Mouse (Mus musculus) adrenal gland, adult 2 months (tissue): Measurements from ENCODE around the gene Lpin3. TPM values are rescaled to one million over a fixed set of nuclear protein-coding genes. Genes with fewer than 3 reads are reported as not detected.

Source experiments
- DNase-seq: peaks from one replicate; pipeline ENCODE4 v3.0.0; 2021
- long read RNA-seq: library from polyadenylated mRNA; stranded (forward); transcript quantifications from one replicate; pipeline ENCODE4 v2.0.0, GENCODE M21; 2021
- polyA plus RNA-seq: library from polyadenylated mRNA; depleted of rRNA; stranded (reverse); fragments of >200 nt; gene quantifications from 2 replicates; pipeline ENCODE4 v1.2.3, GENCODE M21; 2012; rRNA removed
- total RNA-seq, 2 experiments: library from RNA; stranded (reverse); gene quantifications; 2 replicates each; pipeline ENCODE4 v1.2.3; 2021

Lpin3 gene
- total RNA-seq (10 to 100 TPM; 43.2 to 48.5 TPM), polyA plus RNA-seq (27.6 and 38.0 TPM in 2 replicates)
- long read RNA-seq, transcript Lpin3-203 (20 exons, 3,470 nt) = major isoform, 27 of 54 reads
- long read RNA-seq, partial matches to known transcripts = 12 of 54 reads
- long read RNA-seq, other reads (novel, unspliced or antisense) = 15 of 54 reads

DNA sequence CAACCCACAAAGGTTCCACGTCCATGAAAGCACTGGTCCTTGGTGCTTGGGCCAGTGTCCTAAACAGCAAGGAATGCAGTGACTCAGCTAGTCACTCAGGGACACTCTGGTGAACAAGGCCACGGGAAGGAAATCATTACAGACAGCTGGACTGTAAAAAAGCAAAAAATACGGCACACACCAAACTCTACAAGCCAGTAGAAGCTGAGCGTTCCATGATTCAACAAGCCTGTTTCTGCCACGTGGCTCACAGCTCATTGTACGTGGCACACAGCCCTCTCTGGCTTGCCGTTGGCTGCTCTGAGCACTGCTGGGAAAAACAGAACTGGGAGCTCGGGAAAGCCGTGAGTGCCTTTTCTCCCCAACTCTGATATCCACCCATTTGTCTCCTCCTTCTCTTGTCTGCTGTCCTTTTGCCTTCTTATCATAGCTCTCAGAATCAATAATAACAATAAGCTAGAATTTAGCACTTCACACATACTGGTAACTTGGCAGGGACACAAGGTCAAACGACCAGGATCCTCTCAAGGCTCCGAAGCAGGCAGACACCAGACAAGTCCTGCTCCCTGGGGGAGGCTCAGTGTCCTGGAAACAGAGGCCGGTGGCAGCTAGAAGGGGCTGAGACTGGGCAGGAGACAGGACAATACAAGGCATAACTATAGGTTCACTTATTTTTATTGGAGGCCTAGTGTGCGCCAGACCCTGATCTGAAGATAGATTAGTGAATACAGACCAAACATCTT lies at the start of gene Lpin3:
Lpin3 (plus strand) TSS at position 218 of the 743 bp plus-strand sequence.
- peak; percentile 90 for DNase-seq

- no peak for DNase-seq
Measured at GRCm38 (mm10) chr2:160840838-160841237, 39.6 kb upstream of the Lpin3 start.

DNA sequence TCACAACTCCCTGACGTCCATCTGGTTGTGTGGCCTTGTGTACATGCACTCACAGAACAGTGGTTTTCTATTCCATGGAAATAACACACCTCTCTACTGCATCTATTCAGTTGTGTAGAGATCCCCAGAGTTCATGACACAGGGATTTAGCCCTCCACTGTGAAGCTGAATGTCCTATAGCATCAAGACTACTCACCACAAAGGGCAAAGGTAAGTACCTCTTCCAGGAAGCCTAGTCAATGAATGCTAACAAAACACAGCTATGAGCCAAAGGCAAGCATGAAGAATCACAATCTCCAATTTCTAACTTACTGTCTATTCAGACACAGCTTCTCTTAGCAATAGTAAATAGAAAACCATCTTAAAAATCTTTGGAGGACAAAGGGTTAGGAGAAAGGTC lies 32.8 kb upstream of the Lpin3 start:
- no peak for DNase-seq

- no peak for DNase-seq
Measured at GRCm38 (mm10) chr2:160848186-160848585, 32.3 kb upstream of the Lpin3 start.

GRCm38 (mm10) chr2:160849617-160850240 lies 30.7 kb upstream of the Lpin3 start:
- DNase-seq = no peak

DNA sequence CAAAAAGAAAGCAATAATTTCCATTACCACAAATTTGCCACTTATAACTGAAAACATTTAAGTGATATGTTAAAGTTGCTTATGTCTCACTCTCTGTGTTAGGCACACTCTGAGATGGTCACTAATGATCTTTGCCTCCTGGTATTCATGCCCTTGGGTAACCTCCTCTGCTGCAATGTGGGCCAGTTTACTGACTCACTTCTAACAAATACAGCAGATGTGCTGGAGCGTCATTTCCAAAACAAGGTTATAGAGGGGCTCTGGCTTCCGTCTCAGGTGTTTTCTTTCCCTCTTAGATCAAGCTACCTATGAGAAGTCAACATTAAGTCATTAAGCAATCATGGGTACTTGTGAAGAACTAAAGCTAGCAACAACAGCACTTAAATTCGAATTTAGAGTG lies 30.1 kb upstream of the Lpin3 start:
- DNase-seq = peak; percentile 55

DNA sequence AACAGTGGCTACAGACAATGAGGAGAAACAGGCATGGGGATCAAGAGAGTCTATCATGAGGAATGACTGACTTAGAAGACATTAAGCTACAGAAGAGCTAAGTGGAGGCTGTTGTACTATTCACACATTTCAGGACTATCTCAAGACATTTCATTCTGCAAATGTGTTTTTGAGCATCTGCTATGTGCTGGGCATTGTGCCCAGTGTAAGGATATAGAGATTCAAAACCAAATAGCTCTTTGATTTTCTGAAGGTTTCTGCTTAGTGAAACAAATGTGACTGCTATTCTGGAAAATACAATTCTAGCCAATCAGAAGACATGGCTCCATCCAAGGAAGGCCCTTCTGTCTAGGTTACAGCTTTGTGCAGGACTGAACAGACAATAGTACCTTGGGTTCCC lies 25.8 kb upstream of the Lpin3 start:
- DNase-seq = no peak

DNA sequence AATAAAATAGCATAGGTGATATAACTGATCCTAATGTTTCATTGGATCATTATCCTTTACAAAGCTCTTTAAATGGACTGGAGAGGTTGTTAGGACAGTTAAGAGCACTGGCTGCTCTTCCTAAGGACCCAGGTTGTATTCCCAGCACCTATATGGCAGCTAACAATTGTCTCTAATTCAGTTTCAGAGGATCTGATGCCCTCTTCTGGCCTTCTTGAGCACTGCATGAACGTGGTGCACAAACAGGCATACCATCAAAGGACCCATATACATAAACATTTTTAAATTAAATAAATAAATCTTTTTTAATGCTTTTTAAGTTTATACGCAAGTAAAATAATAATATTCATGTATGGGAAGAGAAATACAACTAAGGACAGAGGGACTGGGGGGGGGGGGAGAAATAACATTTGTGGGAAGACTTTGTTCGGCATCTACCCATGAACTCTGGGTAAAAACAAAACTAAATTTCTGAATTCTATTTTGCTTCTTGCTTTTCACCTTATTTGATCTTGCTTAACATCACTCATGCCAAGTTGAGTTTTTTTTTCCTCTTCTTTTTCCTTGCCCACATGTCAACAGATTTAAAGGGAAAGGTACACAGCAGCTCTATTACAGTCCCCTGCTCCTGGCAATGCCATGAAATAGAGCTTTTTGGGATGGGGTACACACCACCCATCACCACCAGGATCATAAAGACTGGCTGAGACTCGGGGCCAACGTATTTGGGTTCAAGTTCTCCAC lies 23.9 kb upstream of the Lpin3 start:
- no peak for DNase-seq

GRCm38 (mm10) chr2:160860363-160860762 lies 20.1 kb upstream of the Lpin3 start:
- DNase-seq = no peak

- DNase-seq = no peak
Measured at GRCm38 (mm10) chr2:160864112-160864511, 16.4 kb upstream of the Lpin3 start.

DNA sequence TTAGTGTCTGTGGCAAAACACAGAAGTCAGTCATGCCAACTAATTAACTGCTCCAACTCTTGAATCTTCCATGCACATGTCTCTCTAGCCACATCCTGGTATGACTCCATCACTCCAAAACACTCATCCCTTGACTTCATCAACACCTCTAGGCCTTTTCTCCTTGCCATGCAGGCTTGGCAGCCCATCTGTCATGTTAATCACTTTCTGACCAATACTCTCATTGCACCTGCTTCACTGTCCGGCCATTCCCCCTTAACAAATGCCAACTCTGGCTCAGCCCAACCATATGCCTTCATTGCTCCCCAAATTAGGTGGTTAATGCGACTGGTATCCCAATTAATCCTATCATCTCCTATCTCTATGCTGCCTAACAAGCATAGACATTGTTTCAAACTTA lies 15.2 kb upstream of the Lpin3 start:
- DNase-seq = no peak

- DNase-seq = no peak
Measured at GRCm38 (mm10) chr2:160869446-160869845, 11.0 kb upstream of the Lpin3 start.

- DNase-seq = no peak
Measured at GRCm38 (mm10) chr2:160871310-160871709, 9.2 kb upstream of the Lpin3 start.

DNA sequence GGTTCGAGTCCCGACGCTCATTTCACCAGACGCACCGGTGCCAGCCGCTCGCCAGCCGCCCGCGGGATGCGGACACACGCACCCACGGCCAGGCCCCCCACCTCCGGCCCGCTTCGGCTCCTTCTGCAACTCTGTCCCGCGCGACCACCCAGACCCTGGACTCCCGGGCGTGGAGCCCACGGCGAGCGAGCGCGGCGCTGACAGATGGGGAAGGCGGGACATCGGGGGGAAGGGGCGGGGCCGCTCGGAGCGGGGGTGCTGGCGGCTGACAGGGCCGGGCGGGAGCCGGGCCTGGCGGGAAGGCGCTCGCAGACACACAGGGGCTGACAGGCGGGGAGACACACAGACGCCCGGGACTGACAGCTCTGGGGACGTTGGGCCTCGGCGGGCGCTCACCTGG lies 8.1 kb upstream of the Lpin3 start:
- peak; percentile 87 for DNase-seq

- peak; percentile 96 for DNase-seq
Measured at GRCm38 (mm10) chr2:160872890-160873382, 7.5 kb upstream of the Lpin3 start, which contains the start of gene Zhx3. Gene Zhx3 (minus strand): TSS chr2:160872998.

GRCm38 (mm10) chr2:160874231-160874877 lies 6.1 kb upstream of the Lpin3 start:
- DNase-seq = no peak

GRCm38 (mm10) chr2:160876115-160876514 lies 4.4 kb upstream of the Lpin3 start:
- no peak for DNase-seq

DNA sequence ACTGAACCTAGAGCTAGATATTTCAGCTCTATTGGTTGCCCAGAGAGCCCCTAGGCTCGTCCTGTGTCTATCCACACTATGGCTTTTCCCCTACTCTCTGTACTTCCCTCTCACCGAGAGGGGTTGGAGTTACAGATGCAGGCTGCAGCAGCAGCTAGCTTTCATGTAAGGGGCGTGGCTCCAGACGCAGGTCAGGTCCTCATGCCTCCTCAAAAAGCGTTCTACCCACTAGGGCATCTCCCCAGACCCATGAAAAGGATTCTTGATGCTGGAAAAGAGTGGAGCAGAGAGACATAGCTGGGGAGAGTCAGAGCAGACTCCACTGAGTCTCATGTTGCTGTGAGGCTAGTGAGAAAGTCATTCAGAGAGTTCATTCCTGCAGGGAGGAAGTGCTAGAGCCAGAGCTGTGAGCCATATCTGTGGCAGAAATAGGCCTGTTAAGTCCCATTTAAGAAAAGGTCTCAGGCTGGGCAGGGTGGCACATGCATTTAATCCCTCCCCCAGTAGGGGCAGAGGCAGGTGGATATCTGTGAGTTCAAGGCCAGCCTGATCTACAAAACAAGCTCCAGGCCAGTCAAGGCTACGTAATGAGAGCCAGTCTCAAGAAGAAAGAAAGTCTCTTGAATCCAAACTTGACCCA lies 1.1 kb downstream of the Lpin3 start:
- peak; percentile 61 for DNase-seq

GRCm38 (mm10) chr2:160882436-160882835 lies 2.0 kb downstream of the Lpin3 start:
- DNase-seq = peak; percentile 74

GRCm38 (mm10) chr2:160883912-160884311 lies 3.4 kb downstream of the Lpin3 start:
- peak; percentile 48 for DNase-seq

DNA sequence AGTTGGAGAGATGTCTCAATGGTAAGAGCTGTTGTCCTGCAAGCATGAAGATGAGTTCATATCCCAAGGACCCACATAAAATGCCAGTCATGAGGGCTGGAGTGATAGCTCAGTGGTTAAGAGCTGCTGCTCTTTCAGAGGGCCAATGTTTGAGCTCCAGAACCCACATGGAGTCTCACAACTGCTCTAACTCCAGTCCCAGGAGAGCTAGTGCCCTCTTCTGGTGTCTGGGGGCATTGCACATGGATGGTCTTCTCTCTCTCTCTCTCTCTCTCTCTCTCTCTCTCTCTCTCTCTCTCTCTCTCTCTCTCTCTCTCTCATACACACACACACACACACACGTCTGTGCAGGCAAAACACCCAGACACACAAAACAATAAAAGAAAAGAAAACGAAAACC lies 4.4 kb downstream of the Lpin3 start:
- peak; percentile 57 for DNase-seq
